Mouse (Mus musculus): ENCODE results near the gene Cpt1a. TPM values are rescaled to one million over a fixed set of nuclear protein-coding genes. Genes with fewer than 3 reads are reported as not detected.

The Cpt1a gene
- polyA plus RNA-seq, 1 experiment from 2014 or later: 14.5 TPM

- DNase-seq (ENCODE audit: low spot score): no peak
- Histone ChIP-seq H3K4me1 (ENCODE audit: control insufficient read depth, insufficient read depth, low read length) (no peaks in the 10 kb centered on the region), H3K36me3 (ENCODE audit: control insufficient read depth, insufficient read depth, low read length) (no peaks in the 10 kb centered on the region), H3K27me3 (replicated peaks; ENCODE audit: control insufficient read depth, insufficient read depth, low read length) (no peaks in the 10 kb centered on the region), H3K9me3 (replicated peaks; ENCODE audit: control insufficient read depth, low read length) (no peaks in the 10 kb centered on the region), H3K27ac (ENCODE audit: low read depth, low read length) (no peak overlapping the region), H3K9ac (ENCODE audit: low read length) (no peak overlapping the region), H3K4me3 (ENCODE audit: low read depth, low read length) (no peak overlapping the region), H3K4me2 (ENCODE audit: low read length) (no peak overlapping the region)
- no peak for ATAC-seq
- 72% methylated on average over 4 of the region's 4 CpGs for WGBS
These were observed 100.8 kb downstream of the Cpt1a start for GRCm38 (mm10) chr19:3422981-3423380.

- Histone ChIP-seq H3K4me1 (ENCODE audit: control insufficient read depth, insufficient read depth, low read length) (peaks cover 4% of the 10 kb centered on the region; the same call in 1 of the 2 replicates), H3K4me3 (ENCODE audit: low read depth, low read length) (no peak overlapping the region), H3K36me3 (ENCODE audit: control insufficient read depth, insufficient read depth, low read length) (no peaks in the 10 kb centered on the region), H3K4me2 (ENCODE audit: low read length) (no peak overlapping the region), H3K27me3 (replicated peaks; ENCODE audit: control insufficient read depth, insufficient read depth, low read length) (no peaks in the 10 kb centered on the region), H3K27ac (ENCODE audit: low read depth, low read length) (no peak overlapping the region), H3K9me3 (replicated peaks; ENCODE audit: control insufficient read depth, low read length) (no peaks in the 10 kb centered on the region), H3K9ac (ENCODE audit: low read length) (no peak overlapping the region)
- DNase-seq (ENCODE audit: low spot score) (no peak), ATAC-seq (no peak)
- 82% methylated on average over 2 of the region's 2 CpGs for WGBS
These were observed 102.1 kb downstream of the Cpt1a start for GRCm38 (mm10) chr19:3424214-3424613.

- H3K36me3 ChIP-seq (ENCODE audit: control insufficient read depth, insufficient read depth, low read length): no peaks in the 10 kb centered on the region
- H3K27ac ChIP-seq (ENCODE audit: low read depth, low read length): no peak overlapping the region
- WGBS: 86% methylated on average over 15 of the region's 15 CpGs
- no peak overlapping the region for H3K9ac ChIP-seq (ENCODE audit: low read length)
- DNase-seq (ENCODE audit: low spot score) (no peak), ATAC-seq (no peak)
- H3K27me3 ChIP-seq (replicated peaks; ENCODE audit: control insufficient read depth, insufficient read depth, low read length): no peaks in the 10 kb centered on the region
- H3K4me3 ChIP-seq (ENCODE audit: low read depth, low read length): no peak overlapping the region
- no peaks in the 10 kb centered on the region for H3K9me3 ChIP-seq (replicated peaks; ENCODE audit: control insufficient read depth, low read length)
- no peak overlapping the region for H3K4me2 ChIP-seq (ENCODE audit: low read length)
- peaks cover 6% of the 10 kb centered on the region; the same call in 1 of the 2 replicates for H3K4me1 ChIP-seq (ENCODE audit: control insufficient read depth, insufficient read depth, low read length)
These were observed 106.1 kb downstream of the Cpt1a start for GRCm38 (mm10) chr19:3428057-3428830.

- Histone ChIP-seq H3K9ac (ENCODE audit: low read length) (no peak overlapping the region), H3K4me2 (ENCODE audit: low read length) (no peak overlapping the region), H3K36me3 (ENCODE audit: control insufficient read depth, insufficient read depth, low read length) (no peaks in the 10 kb centered on the region), H3K27ac (ENCODE audit: low read depth, low read length) (peak overlapping the region; percentile 63), H3K4me3 (ENCODE audit: low read depth, low read length) (no peak overlapping the region), H3K4me1 (ENCODE audit: control insufficient read depth, insufficient read depth, low read length) (peaks cover 6% of the 10 kb centered on the region; the same call in 1 of the 2 replicates), H3K9me3 (replicated peaks; ENCODE audit: control insufficient read depth, low read length) (no peaks in the 10 kb centered on the region), H3K27me3 (replicated peaks; ENCODE audit: control insufficient read depth, insufficient read depth, low read length) (no peaks in the 10 kb centered on the region)
- ATAC-seq (peak; percentile 74), DNase-seq (ENCODE audit: low spot score) (peak; percentile 54)
- WGBS: 38% methylated on average over 7 of the region's 7 CpGs
These were observed 107.2 kb downstream of the Cpt1a start for GRCm38 (mm10) chr19:3429156-3429816.

GRCm38 (mm10) chr19:3431066-3431465 is 108.9 kb downstream of the Cpt1a start:
- WGBS: 86% methylated on average over 7 of the region's 7 CpGs
- no peak overlapping the region for H3K27ac ChIP-seq (ENCODE audit: low read depth, low read length)
- H3K4me2 ChIP-seq (ENCODE audit: low read length): no peak overlapping the region
- H3K27me3 ChIP-seq (replicated peaks; ENCODE audit: control insufficient read depth, insufficient read depth, low read length): no peaks in the 10 kb centered on the region
- no peak overlapping the region for H3K9ac ChIP-seq (ENCODE audit: low read length)
- H3K36me3 ChIP-seq (ENCODE audit: control insufficient read depth, insufficient read depth, low read length): no peaks in the 10 kb centered on the region
- H3K4me3 ChIP-seq (ENCODE audit: low read depth, low read length): no peak overlapping the region
- DNase-seq (ENCODE audit: low spot score) (no peak), ATAC-seq (no peak)
- H3K4me1 ChIP-seq (ENCODE audit: control insufficient read depth, insufficient read depth, low read length): peaks cover 6% of the 10 kb centered on the region; the same call in 1 of the 2 replicates
- no peaks in the 10 kb centered on the region for H3K9me3 ChIP-seq (replicated peaks; ENCODE audit: control insufficient read depth, low read length)

- H3K27ac ChIP-seq (ENCODE audit: low read depth, low read length): no peak overlapping the region
- H3K4me2 ChIP-seq (ENCODE audit: low read length): no peak overlapping the region
- H3K9me3 ChIP-seq (replicated peaks; ENCODE audit: control insufficient read depth, low read length): no peaks in the 10 kb centered on the region
- H3K4me1 ChIP-seq (ENCODE audit: control insufficient read depth, insufficient read depth, low read length): peaks cover 6% of the 10 kb centered on the region; the same call in 1 of the 2 replicates
- H3K27me3 ChIP-seq (replicated peaks; ENCODE audit: control insufficient read depth, insufficient read depth, low read length): no peaks in the 10 kb centered on the region
- 77% methylated on average over 2 of the region's 2 CpGs for WGBS
- ATAC-seq: no peak
- H3K36me3 ChIP-seq (ENCODE audit: control insufficient read depth, insufficient read depth, low read length): no peaks in the 10 kb centered on the region
- DNase-seq (ENCODE audit: low spot score): no peak
- no peak overlapping the region for H3K4me3 ChIP-seq (ENCODE audit: low read depth, low read length)
- H3K9ac ChIP-seq (ENCODE audit: low read length): no peak overlapping the region
These were observed 109.8 kb downstream of the Cpt1a start for GRCm38 (mm10) chr19:3431969-3432368.

GRCm38 (mm10) chr19:3434124-3434523 is 112.0 kb downstream of the Cpt1a start:
- H3K27me3 ChIP-seq (replicated peaks; ENCODE audit: control insufficient read depth, insufficient read depth, low read length): no peaks in the 10 kb centered on the region; the same call in 1 of the 2 replicates
- 56% methylated on average over 4 of the region's 4 CpGs for WGBS
- no peak for DNase-seq (ENCODE audit: low spot score)

GRCm38 (mm10) chr19:3434641-3435040 is 112.5 kb downstream of the Cpt1a start:
- Histone ChIP-seq H3K27ac (ENCODE audit: low read depth, low read length) (no peak overlapping the region), H3K4me3 (ENCODE audit: low read depth, low read length) (no peak overlapping the region), H3K36me3 (ENCODE audit: control insufficient read depth, insufficient read depth, low read length) (no peaks in the 10 kb centered on the region), H3K4me1 (ENCODE audit: control insufficient read depth, insufficient read depth, low read length) (no peaks in the 10 kb centered on the region), H3K9ac (ENCODE audit: low read length) (no peak overlapping the region), H3K4me2 (ENCODE audit: low read length) (no peak overlapping the region), H3K27me3 (replicated peaks; ENCODE audit: control insufficient read depth, insufficient read depth, low read length) (no peaks in the 10 kb centered on the region; the same call in 1 of the 2 replicates), H3K9me3 (replicated peaks; ENCODE audit: control insufficient read depth, low read length) (no peaks in the 10 kb centered on the region)
- no peak for DNase-seq (ENCODE audit: low spot score)
- WGBS: 21% methylated on average over 4 of the region's 4 CpGs
- no peak for ATAC-seq

More at GRCm38 (mm10) chr19:3434124-3434523, 112.0 kb downstream of the Cpt1a start:
- Histone ChIP-seq H3K27ac (ENCODE audit: low read depth, low read length) (no peak overlapping the region), H3K9ac (ENCODE audit: low read length) (no peak overlapping the region), H3K4me2 (ENCODE audit: low read length) (no peak overlapping the region), H3K4me1 (ENCODE audit: control insufficient read depth, insufficient read depth, low read length) (peaks cover 3% of the 10 kb centered on the region; the same call in 1 of the 2 replicates), H3K4me3 (ENCODE audit: low read depth, low read length) (no peak overlapping the region), H3K9me3 (replicated peaks; ENCODE audit: control insufficient read depth, low read length) (no peaks in the 10 kb centered on the region), H3K36me3 (ENCODE audit: control insufficient read depth, insufficient read depth, low read length) (no peaks in the 10 kb centered on the region)
- ATAC-seq: no peak
